ENCODE assay signal across 21 mouse cellular contexts in the genomic region with DNA sequence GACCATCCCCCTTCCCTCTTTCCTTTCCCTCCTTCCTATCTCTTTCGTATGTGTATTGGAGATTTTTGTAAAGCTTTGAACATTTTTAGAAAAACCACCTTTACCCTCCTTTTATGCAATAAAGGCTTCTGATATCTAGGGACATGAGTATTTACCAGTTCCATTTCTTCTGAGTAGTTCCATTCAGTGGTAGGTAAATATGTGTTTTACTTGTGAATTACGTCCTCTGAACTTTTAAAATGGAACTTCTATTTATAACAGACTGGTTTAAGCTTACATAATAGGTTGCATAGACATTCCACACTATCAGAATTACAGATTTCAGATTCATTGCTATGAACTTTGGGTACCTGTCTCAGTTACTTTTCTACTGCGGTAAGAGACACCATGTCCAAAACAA. TPM values are rescaled to one million over a fixed set of nuclear protein-coding genes. Genes with fewer than 3 reads are reported as not detected.
DNase-seq lines count a peak whose midpoint lies in the region; ATAC-seq and TF ChIP-seq lines count a peak whose summit lies in the region.
"Had no signal": no experiment of that assay in that cellular context is flagged by ENCODE, and none has a peak within 500 bp of the region (broad histone marks: within the 10 kb centered on the region; RNA-seq: fewer than 3 reads in every experiment).

No protein-coding gene starts in this region.

- TF ChIP-seq CTCF in lung, postnatal 0 days (IDR thresholded peaks at IDR 0.05): no peak
- TF ChIP-seq CTCF in lung, adult 2 months (IDR thresholded peaks at IDR 0.05; ENCODE audit: insufficient read depth, low read length): no peak

- peak overlapping the region; percentile 63 for H3K27ac ChIP-seq in lung, embryonic 15.5 days
- H3K27ac ChIP-seq in lung, postnatal 0 days (ENCODE audit: low read length): peak overlapping the region; percentile 33
- H3K27ac ChIP-seq: embryonic facial prominence, embryonic 13.5 days; embryonic facial prominence, embryonic 15.5 days; forebrain, embryonic 10.5 days; forebrain, embryonic 12.5 days had no signal

- 82% methylated on average over 3 of the region's 3 CpGs for WGBS in lung, embryonic 15.5 days
- WGBS in lung, postnatal 0 days: 70% methylated on average over 3 of the region's 3 CpGs
- 67% methylated on average over 3 of the region's 3 CpGs for WGBS in lung, adult 2 months

- no peak overlapping the region for H3K4me2 ChIP-seq in lung, embryonic 15.5 days
- H3K4me2 ChIP-seq in lung, postnatal 0 days (replicated peaks; ENCODE audit: low read depth, low read length): no peak overlapping the region
- H3K4me2 ChIP-seq: embryonic facial prominence, embryonic 13.5 days; embryonic facial prominence, embryonic 15.5 days; forebrain, embryonic 12.5 days had no signal

- peaks cover 29% of the 10 kb centered on the region for H3K36me3 ChIP-seq in lung, embryonic 15.5 days
- peaks cover 7% of the 10 kb centered on the region; the same call in 1 of the 2 replicates for H3K36me3 ChIP-seq in lung, postnatal 0 days (ENCODE audit: insufficient read depth, low read length)
- H3K36me3 ChIP-seq: forebrain, embryonic 12.5 days had no signal

- peak; percentile 77 for TF ChIP-seq EP300 in lung, postnatal 0 days (IDR thresholded peaks at IDR 0.05)

- 0 out of 2 replicates have a peak, but pooled peaks cover 3% of the 10 kb centered on the region for H3K9me3 ChIP-seq in lung, embryonic 15.5 days
- no peaks in the 10 kb centered on the region for H3K9me3 ChIP-seq in lung, postnatal 0 days (ENCODE audit: low read length)
- H3K9me3 ChIP-seq: embryonic facial prominence, embryonic 13.5 days; embryonic facial prominence, embryonic 15.5 days; forebrain, embryonic 10.5 days; forebrain, embryonic 12.5 days had no signal

- H3K9ac ChIP-seq in lung, embryonic 15.5 days: no peak overlapping the region
- H3K9ac ChIP-seq in lung, postnatal 0 days (replicated peaks; ENCODE audit: low read depth): no peak overlapping the region
- H3K9ac ChIP-seq: embryonic facial prominence, embryonic 13.5 days; embryonic facial prominence, embryonic 15.5 days; forebrain, embryonic 12.5 days had no signal

- no peaks in the 10 kb centered on the region for H3K4me1 ChIP-seq in lung, embryonic 15.5 days
- H3K4me1 ChIP-seq in lung, postnatal 0 days (ENCODE audit: insufficient read depth, low read depth, low read length): no peaks in the 10 kb centered on the region
- no peaks in the 10 kb centered on the region; the same call in 1 of the 2 replicates for H3K4me1 ChIP-seq in lung, adult 2 months (ENCODE audit: control insufficient read depth, insufficient read depth, low read length)
- H3K4me1 ChIP-seq: embryonic facial prominence, embryonic 15.5 days; forebrain, embryonic 10.5 days; forebrain, embryonic 12.5 days had no signal

- no peaks in the 10 kb centered on the region for H3K27me3 ChIP-seq in lung, embryonic 15.5 days
- H3K27me3 ChIP-seq in lung, postnatal 0 days (replicated peaks; ENCODE audit: insufficient read depth, low read length): no peaks in the 10 kb centered on the region
- H3K27me3 ChIP-seq: embryonic facial prominence, embryonic 13.5 days; embryonic facial prominence, embryonic 15.5 days; forebrain, embryonic 12.5 days had no signal

- TF ChIP-seq POLR2A in lung, adult 2 months (IDR thresholded peaks at IDR 0.05; ENCODE audit: borderline replicate concordance, extremely low read depth, low read depth, low read length): no peak

- no peak for DNase-seq in lung, postnatal 36 days
- DNase-seq in lung, postnatal 0 days (ENCODE audit: low spot score): peak; percentile 55
- DNase-seq in lung, adult 2 months: no peak
- DNase-seq: adrenal gland, adult 2 months; adrenal gland, postnatal 10 days; adrenal gland, postnatal 25 days; cerebellum, adult 11 months; cerebellum, adult 18-20 months; cerebellum, adult 8-10 months; cerebellum, adult 9-11 months; cerebellum, postnatal 14 days; cerebellum, postnatal 36 days; embryo, embryonic 11 days had no signal

- ATAC-seq in lung, embryonic 15.5 days (ENCODE audit: borderline replicate concordance, extremely low read depth, low FRiP score, low TSS enrichment): no peak
- peak; percentile 65 for ATAC-seq in lung, postnatal 0 days
- ATAC-seq: forebrain, embryonic 14.5 days; forebrain, embryonic 16.5 days had no signal

- H3K4me3 ChIP-seq in lung, embryonic 15.5 days: no peak overlapping the region
- H3K4me3 ChIP-seq in lung, postnatal 0 days (ENCODE audit: low read depth, low read length): no peak overlapping the region
- no peak overlapping the region for H3K4me3 ChIP-seq in lung, adult 2 months (replicated peaks; ENCODE audit: extremely low read depth, low read depth, low read length)
- H3K4me3 ChIP-seq: embryonic facial prominence, embryonic 13.5 days; embryonic facial prominence, embryonic 15.5 days; erythroblast, embryonic 14.5 days; forebrain, embryonic 10.5 days; forebrain, embryonic 12.5 days had no signal

RNA-seq across cellular contexts. Expression of gene Pi4k2b, which starts 14.0 kb away (rescaled TPM):
- 33.3 and 35.7 TPM in 2 replicates for polyA plus RNA-seq in lung, embryonic 15.5 days (2015; fragmentation: Nextera tagmentation; extraction: Ambion mirVana)
- 113 and 117 TPM in 2 replicates for polyA plus RNA-seq in lung, postnatal 0 days (2015; fragmentation: Nextera tagmentation; extraction: Ambion mirVana)
- polyA plus RNA-seq in lung, adult 2 months (2012; rRNA removed): 72.4 and 115 TPM in 2 replicates

RNA-seq across cellular contexts. Expression of gene Zcchc4, which starts 19.9 kb away (rescaled TPM):
- 13.5 and 15.3 TPM in 2 replicates for polyA plus RNA-seq in lung, embryonic 15.5 days (2015; fragmentation: Nextera tagmentation; extraction: Ambion mirVana)
- polyA plus RNA-seq in lung, postnatal 0 days (2015; fragmentation: Nextera tagmentation; extraction: Ambion mirVana): 5.2 and 6.2 TPM in 2 replicates
- polyA plus RNA-seq in lung, adult 2 months (2012; rRNA removed): 4.8 and 7.2 TPM in 2 replicates
